Mouse (Mus musculus) lung, adult 2 months (tissue): ENCODE results near the gene 4930558K02Rik. TPM values are rescaled to one million over a fixed set of nuclear protein-coding genes. Genes with fewer than 3 reads are reported as not detected.

Experiments used
- DNase-seq: peaks from one replicate; pipeline ENCODE4 v3.0.0; 2022
- H3K4me1 ChIP-seq: fragments of 200-500 bp; 2 replicates; pipeline ENCODE4 v1.6.1; 2011; ENCODE audit warnings: low read length; ENCODE audit not compliant: control insufficient read depth, insufficient read depth
- H3K4me3 ChIP-seq: fragments of 200-500 bp; replicated peaks from 2 replicates; pipeline ENCODE3; 2011; ENCODE audit warnings: low read depth, mild to moderate bottlenecking, control low read depth, low read length; ENCODE audit errors: extremely low read depth
- CTCF ChIP-seq: fragments of 200-500 bp; IDR thresholded peaks from 2 replicates; pipeline ENCODE4 v1.5.1; 2011; ENCODE audit warnings: mild to moderate bottlenecking, low read length, control low read depth; ENCODE audit not compliant: insufficient read depth
- POLR2A ChIP-seq: fragments of 200-500 bp; IDR thresholded peaks from 2 replicates; pipeline ENCODE4 v1.6.1; 2011; ENCODE audit warnings: low read depth, mild to moderate bottlenecking, control low read depth, low read length, borderline replicate concordance; ENCODE audit errors: extremely low read depth
- WGBS: fragments of 180-500 bp; shearing (Covaris S2); methylation state at CpG from one replicate; pipeline ENCODE4 v1.1.7; 2018; 5-methylcytosine and 5-hydroxymethylcytosine counted together
- polyA plus RNA-seq: library from polyadenylated mRNA; depleted of rRNA; stranded (reverse); fragments of >200 nt; gene quantifications from 2 replicates; pipeline ENCODE4 v1.2.3, GENCODE M21; 2012

4930558K02Rik gene
- polyA plus RNA-seq, 1 experiment, result not detected

- no peak for DNase-seq
These were observed 32.2 kb upstream of the 4930558K02Rik start for GRCm38 (mm10) chr1:162011523-162012245.

GRCm38 (mm10) chr1:162009086-162009485, 29.6 kb upstream of the 4930558K02Rik start:
- no peak for TF ChIP-seq CTCF
- no peak for TF ChIP-seq POLR2A
- WGBS, result 68% methylated on average over 8 of the region's 8 CpGs
- Histone ChIP-seq H3K4me3 (no peak overlapping the region), H3K4me1 (peaks cover 5% of the 10 kb centered on the region)
- DNase-seq, result no peak

More at GRCm38 (mm10) chr1:162011523-162012245, 32.2 kb upstream of the 4930558K02Rik start:
- 64% methylated on average over 16 of the region's 16 CpGs for WGBS
- H3K4me1 ChIP-seq, result no peaks in the 10 kb centered on the region
- no peak overlapping the region for H3K4me3 ChIP-seq
- TF ChIP-seq POLR2A, result no peak
- no peak for TF ChIP-seq CTCF

GRCm38 (mm10) chr1:162008631-162009067, 29.2 kb upstream of the 4930558K02Rik start:
- peaks cover 5% of the 10 kb centered on the region for H3K4me1 ChIP-seq
- TF ChIP-seq CTCF (no peak), POLR2A (no peak)
- WGBS, result 31% methylated on average over 8 of the region's 8 CpGs
- DNase-seq, result no peak
- no peak overlapping the region for H3K4me3 ChIP-seq

GRCm38 (mm10) chr1:162008208-162008607, 28.8 kb upstream of the 4930558K02Rik start:
- Histone ChIP-seq H3K4me3 (no peak overlapping the region), H3K4me1 (peaks cover 5% of the 10 kb centered on the region)
- DNase-seq, result no peak
- WGBS, result 81% methylated on average over 4 of the region's 4 CpGs
- TF ChIP-seq CTCF (no peak), POLR2A (no peak)

- no peak for DNase-seq
- Histone ChIP-seq H3K4me1 (peaks cover 5% of the 10 kb centered on the region), H3K4me3 (no peak overlapping the region)
- TF ChIP-seq POLR2A, result no peak
- TF ChIP-seq CTCF, result no peak
- 64% methylated on average over 9 of the region's 9 CpGs for WGBS
These were observed 26.7 kb upstream of the 4930558K02Rik start for GRCm38 (mm10) chr1:162006109-162006508.

- peak overlapping the region; percentile 15 for H3K4me3 ChIP-seq
- H3K4me1 ChIP-seq, result peaks cover 5% of the 10 kb centered on the region
- DNase-seq, result peak; percentile 38
- TF ChIP-seq POLR2A (0 out of 2 replicates have a peak, but pooled peaks have one; percentile 30), CTCF (peak; percentile 81)
- WGBS, result 17% methylated on average over 23 of the region's 23 CpGs
These were observed 25.7 kb upstream of the 4930558K02Rik start for GRCm38 (mm10) chr1:162004821-162005770.

GRCm38 (mm10) chr1:162004518-162004780, 25.0 kb upstream of the 4930558K02Rik start:
- Histone ChIP-seq H3K4me1 (peaks cover 7% of the 10 kb centered on the region), H3K4me3 (no peak overlapping the region)
- TF ChIP-seq POLR2A (no peak), CTCF (no peak)
- 18% methylated on average over 7 of the region's 7 CpGs for WGBS
- DNase-seq, result no peak

- DNase-seq, result no peak
- TF ChIP-seq POLR2A, result no peak
- TF ChIP-seq CTCF, result no peak
- whole genome bisulfite sequencing, result 56% methylated on average over 14 of the region's 14 CpGs
- Histone ChIP-seq H3K4me1 (peaks cover 9% of the 10 kb centered on the region), H3K4me3 (no peak overlapping the region)
These were observed 24.5 kb upstream of the 4930558K02Rik start for GRCm38 (mm10) chr1:162003729-162004517.

- no peak for TF ChIP-seq POLR2A
- no peak for TF ChIP-seq CTCF
- H3K4me3 ChIP-seq, result no peak overlapping the region
- peaks cover 10% of the 10 kb centered on the region for H3K4me1 ChIP-seq
- no peak for DNase-seq
- WGBS, result 69% methylated on average over 8 of the region's 8 CpGs
These were observed 21.9 kb upstream of the 4930558K02Rik start for GRCm38 (mm10) chr1:162001328-162001727.
